Mouse (Mus musculus) olfactory bulb, adult 2 months (tissue): ENCODE results near the gene Fastkd5.

ENCODE experiments used
- CTCF ChIP-seq: fragments of 200-500 bp; IDR thresholded peaks from 2 replicates; pipeline ENCODE4 v1.5.1; 2012; ENCODE audit warnings: low read depth, mild to moderate bottlenecking, low read length, moderate library complexity; ENCODE audit not compliant: insufficient read depth
- POLR2A ChIP-seq: fragments of 200-500 bp; IDR thresholded peaks from 2 replicates; pipeline ENCODE4 v1.6.1; 2012; ENCODE audit warnings: mild to moderate bottlenecking, low read depth, low read length, moderate library complexity; ENCODE audit not compliant: insufficient read depth

GRCm38 (mm10) chr2:130569926-130570325, 59.9 kb downstream of the Fastkd5 start:
- no peak for TF ChIP-seq POLR2A
- TF ChIP-seq CTCF = no peak
